In the genomic region with DNA sequence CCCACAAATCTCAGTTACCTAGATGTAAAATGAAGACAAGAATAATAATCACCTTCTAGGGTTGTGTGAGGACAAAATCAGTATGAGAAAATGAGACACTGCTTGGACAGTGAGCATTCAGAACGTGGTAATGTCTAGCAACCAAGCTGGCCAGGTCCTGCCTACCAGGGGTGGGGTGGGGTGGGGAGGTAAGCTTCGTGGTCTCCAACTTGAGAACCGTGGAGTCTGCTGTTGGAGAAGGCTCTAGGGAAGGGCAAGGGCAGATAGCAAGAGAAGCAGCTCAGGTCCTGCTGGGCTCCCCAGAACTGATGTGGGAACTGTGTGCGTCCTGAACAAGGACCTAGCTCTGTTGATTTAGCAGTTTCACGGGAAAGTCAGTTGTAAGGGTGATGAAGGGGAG, we compare ENCODE assay signal across 23 mouse cellular contexts. TPM values are rescaled to one million over a fixed set of nuclear protein-coding genes. Genes with fewer than 3 reads are reported as not detected.
DNase-seq lines count a peak whose midpoint lies in the region; ATAC-seq lines count a peak whose summit lies in the region.
"Had no signal": no experiment of that assay in that cellular context is flagged by ENCODE, and none has a peak within 500 bp of the region (broad histone marks: within the 10 kb centered on the region; RNA-seq: fewer than 3 reads in every experiment).

No protein-coding gene starts in this region.

- no peak overlapping the region for H3K27ac ChIP-seq in heart, embryonic 10.5 days
- no peak overlapping the region for H3K27ac ChIP-seq in midbrain, embryonic 11.5 days (ENCODE audit: low read depth, low read length)
- no peak overlapping the region for H3K27ac ChIP-seq in midbrain, embryonic 10.5 days (replicated peaks)

- H3K36me3 ChIP-seq in heart, embryonic 10.5 days: no peaks in the 10 kb centered on the region
- H3K36me3 ChIP-seq in midbrain, embryonic 11.5 days (ENCODE audit: control insufficient read depth, insufficient read depth, low read length): no peaks in the 10 kb centered on the region
- H3K36me3 ChIP-seq in midbrain, embryonic 10.5 days: no peaks in the 10 kb centered on the region
- H3K36me3 ChIP-seq: G1E had no signal

- H3K4me1 ChIP-seq in heart, embryonic 10.5 days: peaks cover 31% of the 10 kb centered on the region
- H3K4me1 ChIP-seq in midbrain, embryonic 11.5 days (ENCODE audit: control insufficient read depth, insufficient read depth, low read length): peaks cover 6% of the 10 kb centered on the region
- H3K4me1 ChIP-seq in midbrain, embryonic 10.5 days: peaks cover 26% of the 10 kb centered on the region

- no peak overlapping the region for H3K9ac ChIP-seq in midbrain, embryonic 11.5 days (ENCODE audit: low read length)

- ATAC-seq in midbrain, embryonic 11.5 days (ENCODE audit: low FRiP score): no peak
- ATAC-seq: activated CD4-positive, CD25-positive, alpha-beta regulatory T cell, adult 4 months; CD4-positive, CD25-positive, alpha-beta regulatory T cell, adult 4 months; Patski had no signal

- peak; percentile 68 for DNase-seq in heart, adult 11 months
- DNase-seq in heart, postnatal 4 days: no peak
- DNase-seq in heart, embryonic 10.5 days (ENCODE audit: low spot score): peak; percentile 53
- DNase-seq in heart, adult 9 months (ENCODE audit: low spot score in 2 of 2): no peak
- peak; percentile 17 for DNase-seq in midbrain, embryonic 11.5 days (ENCODE audit: low spot score, missing footprints)
- DNase-seq in midbrain, embryonic 10.5 days (ENCODE audit: low spot score): no peak
- DNase-seq in testis, postnatal 10 days (ENCODE audit: low spot score): peak; percentile 24
- no peak for DNase-seq in testis, postnatal 14 days (ENCODE audit: low spot score)
- DNase-seq: adrenal gland, adult 2 months; adrenal gland, adult 8-10 months; adrenal gland, postnatal 10 days; adrenal gland, postnatal 14 days; adrenal gland, postnatal 25 days; adrenal gland, postnatal 36 days; B cell, adult 2 months; cerebellum, adult 11 months; cerebellum, adult 11-12 months had no signal

- no peak overlapping the region for H3K4me3 ChIP-seq in heart, embryonic 10.5 days
- H3K4me3 ChIP-seq in midbrain, embryonic 11.5 days (ENCODE audit: low read depth, low read length): no peak overlapping the region
- H3K4me3 ChIP-seq in midbrain, embryonic 10.5 days: no peak overlapping the region

- 47% methylated on average over 5 of the region's 5 CpGs for WGBS in heart, embryonic 10.5 days
- WGBS in midbrain, embryonic 11.5 days: 84% methylated on average over 5 of the region's 5 CpGs
- 85% methylated on average over 5 of the region's 5 CpGs for WGBS in midbrain, embryonic 10.5 days

- H3K4me2 ChIP-seq in midbrain, embryonic 11.5 days: no peak overlapping the region

- H3K9me3 ChIP-seq in heart, embryonic 10.5 days: no peaks in the 10 kb centered on the region
- no peaks in the 10 kb centered on the region for H3K9me3 ChIP-seq in midbrain, embryonic 11.5 days (ENCODE audit: control insufficient read depth, low read length)
- no peaks in the 10 kb centered on the region for H3K9me3 ChIP-seq in midbrain, embryonic 10.5 days (replicated peaks)

- no peaks in the 10 kb centered on the region for H3K27me3 ChIP-seq in heart, embryonic 10.5 days (ENCODE audit: insufficient read depth, poor library complexity, severe bottlenecking)
- H3K27me3 ChIP-seq in midbrain, embryonic 11.5 days (ENCODE audit: control insufficient read depth, insufficient read depth, low read length): no peaks in the 10 kb centered on the region
- no peaks in the 10 kb centered on the region for H3K27me3 ChIP-seq in midbrain, embryonic 10.5 days (ENCODE audit: low read depth, poor library complexity, severe bottlenecking)
- H3K27me3 ChIP-seq: CH12.LX, Patski had no signal

RNA-seq across cellular contexts. Expression of a gene that starts 37.1 kb away (rescaled TPM):
- 1 to 10 TPM; 6.2 to 6.8 TPM for total RNA-seq in heart, postnatal 4 days (2021)
- polyA plus RNA-seq in heart, embryonic 10.5 days (2016; fragmentation: Nextera tagmentation; extraction: Ambion mirVana): 3.2 and 4.6 TPM in 2 replicates
- 5.9 and 6.6 TPM in 2 replicates for polyA plus RNA-seq in midbrain, embryonic 11.5 days (2014; fragmentation: Nextera tagmentation; extraction: Ambion mirVana)
- 4.3 and 4.4 TPM in 2 replicates for polyA plus RNA-seq in midbrain, embryonic 10.5 days (2016; fragmentation: Nextera tagmentation; extraction: Ambion mirVana)
- total RNA-seq: MEL had no signal
- polyA plus RNA-seq: G1E had no signal

RNA-seq across cellular contexts. Expression of a gene that starts 37.3 kb away (rescaled TPM):
- 1 to 10 TPM; 4.8 to 5.1 TPM for total RNA-seq in heart, postnatal 4 days (2021)
- 2.3 and 2.4 TPM in 2 replicates for polyA plus RNA-seq in heart, embryonic 10.5 days (2016; fragmentation: Nextera tagmentation; extraction: Ambion mirVana)
- 3.6 and 4.0 TPM in 2 replicates for polyA plus RNA-seq in midbrain, embryonic 11.5 days (2014; fragmentation: Nextera tagmentation; extraction: Ambion mirVana)
- 4.6 and 4.9 TPM in 2 replicates for polyA plus RNA-seq in midbrain, embryonic 10.5 days (2016; fragmentation: Nextera tagmentation; extraction: Ambion mirVana)

Comparison
In these comparisons a context has a peak if more than half of its experiments do, and no peak if none do; other contexts are left out.
1. DNase-seq: peak in heart, adult 11 months (single experiment), heart, embryonic 10.5 days (single experiment), midbrain, embryonic 11.5 days (single experiment) and testis, postnatal 10 days (single experiment); none in heart, postnatal 4 days (single experiment), heart, adult 9 months (0 of 2), midbrain, embryonic 10.5 days (single experiment) and testis, postnatal 14 days (single experiment).